Mouse (Mus musculus): ENCODE measurements around the gene Il10. TPM values are rescaled to one million over a fixed set of nuclear protein-coding genes. Genes with fewer than 3 reads are reported as not detected.
A peak's percentile ranks its signal among the peaks of the same experiment; 100 is the strongest.

The Il10 gene
- polyA plus RNA-seq, 1 experiment from 2014 or later, result not detected

GRCm38 (mm10) chr1:131045723-131046355, 26.2 kb downstream of the Il10 start:
- H3K4me3 ChIP-seq (ENCODE audit: low read length), result no peak overlapping the region

GRCm38 (mm10) chr1:131046607-131047006, 27.0 kb downstream of the Il10 start:
- Histone ChIP-seq H3K4me3 (ENCODE audit: low read length) (no peak overlapping the region), H3K36me3 (ENCODE audit: insufficient read depth, low read length) (no peaks in the 10 kb centered on the region), H3K9ac (replicated peaks; ENCODE audit: low read length) (no peak overlapping the region), H3K9me3 (ENCODE audit: low read length) (peaks cover 3% of the 10 kb centered on the region; the same call in 1 of the 2 replicates), H3K4me2 (replicated peaks; ENCODE audit: low read depth, low read length) (no peak overlapping the region), H3K4me1 (ENCODE audit: insufficient read depth, low read length) (no peaks in the 10 kb centered on the region), H3K27me3 (ENCODE audit: insufficient read depth, low read length) (no peaks in the 10 kb centered on the region), H3K27ac (ENCODE audit: low read length) (no peak overlapping the region)
- ATAC-seq (ENCODE audit: low FRiP score, low TSS enrichment), result no peak
- 87% methylated on average over 10 of the region's 10 CpGs for WGBS

More at GRCm38 (mm10) chr1:131045723-131046355, 26.2 kb downstream of the Il10 start:
- H3K4me2 ChIP-seq (replicated peaks; ENCODE audit: low read depth, low read length), result no peak overlapping the region
- H3K9ac ChIP-seq (replicated peaks; ENCODE audit: low read length), result no peak overlapping the region
- H3K4me1 ChIP-seq (ENCODE audit: insufficient read depth, low read length), result no peaks in the 10 kb centered on the region
- H3K27ac ChIP-seq (ENCODE audit: low read length), result no peak overlapping the region
- no peaks in the 10 kb centered on the region for H3K27me3 ChIP-seq (ENCODE audit: insufficient read depth, low read length)
- peaks cover 3% of the 10 kb centered on the region; the same call in 1 of the 2 replicates for H3K9me3 ChIP-seq (ENCODE audit: low read length)
- 96% methylated on average over 2 of the region's 2 CpGs for WGBS
- H3K36me3 ChIP-seq (ENCODE audit: insufficient read depth, low read length), result no peaks in the 10 kb centered on the region
- no peak for ATAC-seq (ENCODE audit: low FRiP score, low TSS enrichment)

GRCm38 (mm10) chr1:131048121-131048863, 28.6 kb downstream of the Il10 start:
- 49% methylated on average over 6 of the region's 6 CpGs for WGBS
- no peak overlapping the region for H3K4me3 ChIP-seq (ENCODE audit: low read length)
- no peaks in the 10 kb centered on the region for H3K27me3 ChIP-seq (ENCODE audit: insufficient read depth, low read length)
- no peaks in the 10 kb centered on the region for H3K4me1 ChIP-seq (ENCODE audit: insufficient read depth, low read length)
- no peak overlapping the region for H3K4me2 ChIP-seq (replicated peaks; ENCODE audit: low read depth, low read length)
- H3K9me3 ChIP-seq (ENCODE audit: low read length), result no peaks in the 10 kb centered on the region
- no peaks in the 10 kb centered on the region; the same call in 1 of the 2 replicates for H3K36me3 ChIP-seq (ENCODE audit: insufficient read depth, low read length)
- H3K9ac ChIP-seq (replicated peaks; ENCODE audit: low read length), result no peak overlapping the region
- no peak for ATAC-seq (ENCODE audit: low FRiP score, low TSS enrichment)
- H3K27ac ChIP-seq (ENCODE audit: low read length), result no peak overlapping the region

GRCm38 (mm10) chr1:131048946-131049345, 29.3 kb downstream of the Il10 start:
- Histone ChIP-seq H3K36me3 (ENCODE audit: insufficient read depth, low read length) (peaks cover 2% of the 10 kb centered on the region; the same call in 1 of the 2 replicates), H3K27me3 (ENCODE audit: insufficient read depth, low read length) (no peaks in the 10 kb centered on the region), H3K9ac (replicated peaks; ENCODE audit: low read length) (no peak overlapping the region), H3K4me3 (ENCODE audit: low read length) (no peak overlapping the region), H3K4me2 (replicated peaks; ENCODE audit: low read depth, low read length) (no peak overlapping the region), H3K9me3 (ENCODE audit: low read length) (no peaks in the 10 kb centered on the region), H3K27ac (ENCODE audit: low read length) (no peak overlapping the region), H3K4me1 (ENCODE audit: insufficient read depth, low read length) (no peaks in the 10 kb centered on the region)
- ATAC-seq (ENCODE audit: low FRiP score, low TSS enrichment), result no peak
- WGBS, result 57% methylated on average over 8 of the region's 8 CpGs

GRCm38 (mm10) chr1:131049361-131049806, 29.7 kb downstream of the Il10 start:
- Histone ChIP-seq H3K4me2 (replicated peaks; ENCODE audit: low read depth, low read length) (no peak overlapping the region), H3K27ac (ENCODE audit: low read length) (no peak overlapping the region), H3K4me1 (ENCODE audit: insufficient read depth, low read length) (no peaks in the 10 kb centered on the region), H3K9me3 (ENCODE audit: low read length) (no peaks in the 10 kb centered on the region), H3K9ac (replicated peaks; ENCODE audit: low read length) (no peak overlapping the region), H3K4me3 (ENCODE audit: low read length) (no peak overlapping the region), H3K27me3 (ENCODE audit: insufficient read depth, low read length) (no peaks in the 10 kb centered on the region), H3K36me3 (ENCODE audit: insufficient read depth, low read length) (peaks cover 6% of the 10 kb centered on the region; the same call in 1 of the 2 replicates)
- 46% methylated on average over 5 of the region's 5 CpGs for WGBS
- ATAC-seq (ENCODE audit: low FRiP score, low TSS enrichment), result no peak

GRCm38 (mm10) chr1:131050011-131050410, 30.4 kb downstream of the Il10 start:
- H3K36me3 ChIP-seq (ENCODE audit: insufficient read depth, low read length), result peaks cover 12% of the 10 kb centered on the region
- no peaks in the 10 kb centered on the region for H3K4me1 ChIP-seq (ENCODE audit: insufficient read depth, low read length)
- no peak overlapping the region for H3K27ac ChIP-seq (ENCODE audit: low read length)
- WGBS, result 88% methylated on average over 5 of the region's 5 CpGs
- no peak overlapping the region for H3K9ac ChIP-seq (replicated peaks; ENCODE audit: low read length)
- ATAC-seq (ENCODE audit: low FRiP score, low TSS enrichment), result no peak
- no peak overlapping the region for H3K4me3 ChIP-seq (ENCODE audit: low read length)
- H3K9me3 ChIP-seq (ENCODE audit: low read length), result no peaks in the 10 kb centered on the region
- no peaks in the 10 kb centered on the region for H3K27me3 ChIP-seq (ENCODE audit: insufficient read depth, low read length)
- H3K4me2 ChIP-seq (replicated peaks; ENCODE audit: low read depth, low read length), result no peak overlapping the region

- H3K9ac ChIP-seq (replicated peaks; ENCODE audit: low read length), result no peak overlapping the region
- no peak overlapping the region for H3K4me3 ChIP-seq (ENCODE audit: low read length)
- no peaks in the 10 kb centered on the region for H3K4me1 ChIP-seq (ENCODE audit: insufficient read depth, low read length)
- no peak overlapping the region for H3K27ac ChIP-seq (ENCODE audit: low read length)
- 79% methylated on average over 5 of the region's 5 CpGs for WGBS
- H3K36me3 ChIP-seq (ENCODE audit: insufficient read depth, low read length), result peaks cover 18% of the 10 kb centered on the region
- H3K9me3 ChIP-seq (ENCODE audit: low read length), result no peaks in the 10 kb centered on the region
- no peak overlapping the region for H3K4me2 ChIP-seq (replicated peaks; ENCODE audit: low read depth, low read length)
- ATAC-seq (ENCODE audit: low FRiP score, low TSS enrichment), result no peak
- H3K27me3 ChIP-seq (ENCODE audit: insufficient read depth, low read length), result no peaks in the 10 kb centered on the region
Observed at GRCm38 (mm10) chr1:131050617-131051016, 31.0 kb downstream of the Il10 start.

GRCm38 (mm10) chr1:131051073-131051472, 31.4 kb downstream of the Il10 start:
- Histone ChIP-seq H3K36me3 (ENCODE audit: insufficient read depth, low read length) (peaks cover 20% of the 10 kb centered on the region), H3K9ac (replicated peaks; ENCODE audit: low read length) (no peak overlapping the region), H3K4me3 (ENCODE audit: low read length) (no peak overlapping the region), H3K9me3 (ENCODE audit: low read length) (no peaks in the 10 kb centered on the region), H3K27ac (ENCODE audit: low read length) (no peak overlapping the region), H3K4me2 (replicated peaks; ENCODE audit: low read depth, low read length) (no peak overlapping the region), H3K27me3 (ENCODE audit: insufficient read depth, low read length) (no peaks in the 10 kb centered on the region), H3K4me1 (ENCODE audit: insufficient read depth, low read length) (no peaks in the 10 kb centered on the region)
- 50% methylated on average over 7 of the region's 7 CpGs for WGBS
- ATAC-seq (ENCODE audit: low FRiP score, low TSS enrichment), result peak; percentile 16; the same call in 1 of the 2 replicates

- Histone ChIP-seq H3K36me3 (ENCODE audit: insufficient read depth, low read length) (peaks cover 35% of the 10 kb centered on the region), H3K4me2 (replicated peaks; ENCODE audit: low read depth, low read length) (no peak overlapping the region), H3K27me3 (ENCODE audit: insufficient read depth, low read length) (no peaks in the 10 kb centered on the region), H3K27ac (ENCODE audit: low read length) (no peak overlapping the region), H3K9me3 (ENCODE audit: low read length) (no peaks in the 10 kb centered on the region), H3K4me3 (ENCODE audit: low read length) (no peak overlapping the region), H3K4me1 (ENCODE audit: insufficient read depth, low read length) (no peaks in the 10 kb centered on the region), H3K9ac (replicated peaks; ENCODE audit: low read length) (no peak overlapping the region)
- 10% methylated on average over 8 of the region's 8 CpGs for WGBS
- ATAC-seq (ENCODE audit: low FRiP score, low TSS enrichment), result peak; percentile 58
Observed at GRCm38 (mm10) chr1:131053239-131053638, 33.6 kb downstream of the Il10 start.

- no peak overlapping the region for H3K9ac ChIP-seq (replicated peaks; ENCODE audit: low read length)
- WGBS, result 62% methylated on average over 4 of the region's 4 CpGs
- H3K4me2 ChIP-seq (replicated peaks; ENCODE audit: low read depth, low read length), result no peak overlapping the region
- H3K9me3 ChIP-seq (ENCODE audit: low read length), result no peaks in the 10 kb centered on the region
- H3K4me1 ChIP-seq (ENCODE audit: insufficient read depth, low read length), result peaks cover 2% of the 10 kb centered on the region; the same call in 1 of the 2 replicates
- H3K4me3 ChIP-seq (ENCODE audit: low read length), result no peak overlapping the region
- H3K27me3 ChIP-seq (ENCODE audit: insufficient read depth, low read length), result no peaks in the 10 kb centered on the region
- no peak for ATAC-seq (ENCODE audit: low FRiP score, low TSS enrichment)
- H3K36me3 ChIP-seq (ENCODE audit: insufficient read depth, low read length), result peaks cover 35% of the 10 kb centered on the region
- H3K27ac ChIP-seq (ENCODE audit: low read length), result no peak overlapping the region
Observed at GRCm38 (mm10) chr1:131053656-131054055, 34.0 kb downstream of the Il10 start.

Data from kidney, embryonic 16.5 days (tissue).